Mouse (Mus musculus): ENCODE measurements around the gene Mamstr. TPM values are rescaled to one million over a fixed set of nuclear protein-coding genes. Genes with fewer than 3 reads are reported as not detected.

Mamstr gene
- polyA plus RNA-seq, 1 experiment: 0.74 TPM

DNA sequence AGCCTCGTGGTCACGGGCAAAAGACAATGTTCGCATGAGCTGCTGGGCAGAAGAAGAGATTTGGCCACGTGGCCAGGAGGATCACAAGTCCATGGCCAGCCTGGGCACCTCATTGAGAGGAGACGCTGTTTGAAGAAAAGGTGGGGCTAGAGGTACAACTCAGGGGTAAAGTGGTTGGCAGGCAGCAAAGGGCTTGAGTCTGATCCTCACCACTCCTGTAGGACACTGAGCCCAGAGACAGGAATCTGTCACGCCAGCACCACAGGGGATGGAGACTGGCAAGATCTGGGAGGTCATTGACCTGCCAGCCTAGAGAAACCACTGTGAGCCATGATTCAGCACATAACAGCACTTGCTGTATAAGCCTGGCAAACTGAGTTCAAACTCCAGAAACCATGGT is 42.2 kb upstream of the Mamstr start:
- Histone ChIP-seq H3K4me1 (ENCODE audit: control insufficient read depth, insufficient read depth, low read length) (peaks cover 7% of the 10 kb centered on the region), H3K4me3 (ENCODE audit: control insufficient read depth, low read depth, low read length) (no peak overlapping the region), H3K36me3 (ENCODE audit: control insufficient read depth, insufficient read depth, low read length) (no peaks in the 10 kb centered on the region), H3K27ac (ENCODE audit: control insufficient read depth, insufficient read depth, low read depth, low read length) (no peak overlapping the region), H3K27me3 (ENCODE audit: control insufficient read depth, insufficient read depth, low read length) (no peaks in the 10 kb centered on the region)
- TF ChIP-seq POLR2A (IDR thresholded peaks at IDR 0.05; ENCODE audit: control insufficient read depth, low read depth, low read length) (no peak), CTCF (IDR thresholded peaks at IDR 0.05; ENCODE audit: control insufficient read depth, insufficient read depth, insufficient replicate concordance, low read depth, low read length) (no peak)

- no peak for TF ChIP-seq POLR2A (IDR thresholded peaks at IDR 0.05; ENCODE audit: control insufficient read depth, low read depth, low read length)
- no peak for TF ChIP-seq CTCF (IDR thresholded peaks at IDR 0.05; ENCODE audit: control insufficient read depth, insufficient read depth, insufficient replicate concordance, low read depth, low read length)
- H3K27me3 ChIP-seq (ENCODE audit: control insufficient read depth, insufficient read depth, low read length): no peaks in the 10 kb centered on the region
- H3K4me1 ChIP-seq (ENCODE audit: control insufficient read depth, insufficient read depth, low read length): peaks cover 7% of the 10 kb centered on the region
- H3K4me3 ChIP-seq (ENCODE audit: control insufficient read depth, low read depth, low read length): no peak overlapping the region
- H3K27ac ChIP-seq (ENCODE audit: control insufficient read depth, insufficient read depth, low read depth, low read length): 0 out of 2 replicates have a peak overlapping the region, but pooled peaks have one; percentile 37
- no peaks in the 10 kb centered on the region for H3K36me3 ChIP-seq (ENCODE audit: control insufficient read depth, insufficient read depth, low read length)
Measured at GRCm38 (mm10) chr7:45598960-45599879, 40.6 kb upstream of the Mamstr start.

- Histone ChIP-seq H3K27ac (ENCODE audit: control insufficient read depth, insufficient read depth, low read depth, low read length) (no peak overlapping the region), H3K36me3 (ENCODE audit: control insufficient read depth, insufficient read depth, low read length) (no peaks in the 10 kb centered on the region), H3K4me1 (ENCODE audit: control insufficient read depth, insufficient read depth, low read length) (no peaks in the 10 kb centered on the region), H3K4me3 (ENCODE audit: control insufficient read depth, low read depth, low read length) (no peak overlapping the region), H3K27me3 (ENCODE audit: control insufficient read depth, insufficient read depth, low read length) (no peaks in the 10 kb centered on the region)
- no peak for TF ChIP-seq CTCF (IDR thresholded peaks at IDR 0.05; ENCODE audit: control insufficient read depth, insufficient read depth, insufficient replicate concordance, low read depth, low read length)
Measured at GRCm38 (mm10) chr7:45605704-45606289, 34.0 kb upstream of the Mamstr start.

DNA sequence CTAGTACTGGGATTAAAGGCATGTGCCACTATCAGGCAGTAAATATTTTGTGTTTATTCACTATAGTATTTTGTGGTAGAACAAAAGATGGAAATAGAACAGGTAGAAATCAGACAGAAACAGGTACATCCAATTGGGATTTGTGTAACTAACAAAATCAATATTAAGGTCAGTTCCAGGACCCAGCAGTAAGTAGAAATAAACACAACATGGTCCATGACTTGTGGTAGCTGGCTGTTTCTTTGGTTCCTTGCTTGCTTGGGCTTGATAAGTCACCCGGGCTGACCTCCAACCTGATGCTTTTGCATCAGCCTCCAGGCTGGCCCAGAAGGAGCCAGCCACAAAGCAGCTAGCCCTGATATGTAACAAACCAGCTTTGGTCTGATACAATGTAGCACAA is 30.3 kb upstream of the Mamstr start:
- Histone ChIP-seq H3K4me1 (ENCODE audit: control insufficient read depth, insufficient read depth, low read length) (no peaks in the 10 kb centered on the region), H3K27ac (ENCODE audit: control insufficient read depth, insufficient read depth, low read depth, low read length) (no peak overlapping the region)
- no peak for TF ChIP-seq CTCF (IDR thresholded peaks at IDR 0.05; ENCODE audit: control insufficient read depth, insufficient read depth, insufficient replicate concordance, low read depth, low read length)

DNA sequence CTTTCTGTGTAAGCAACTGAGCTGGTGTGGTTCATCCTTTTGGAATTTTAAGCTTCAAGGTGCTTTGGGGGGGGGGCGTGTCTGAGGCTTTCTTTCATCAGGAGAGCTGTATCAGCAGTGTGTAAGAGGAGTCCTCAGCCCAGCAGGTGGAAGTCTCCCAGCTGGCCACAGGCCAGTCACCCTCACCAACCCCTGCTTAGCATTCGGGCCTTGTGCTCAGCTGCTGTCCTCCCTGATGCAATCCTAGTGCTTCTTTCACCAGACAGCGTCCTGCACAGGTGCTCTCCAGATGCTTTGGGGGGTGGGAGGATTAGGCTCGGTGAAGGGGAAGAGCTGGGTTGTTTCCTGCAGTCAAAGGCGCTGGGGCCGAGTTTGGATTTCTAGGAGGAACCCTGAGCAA is 23.5 kb upstream of the Mamstr start:
- no peaks in the 10 kb centered on the region for H3K36me3 ChIP-seq (ENCODE audit: control insufficient read depth, insufficient read depth, low read length)
- H3K4me1 ChIP-seq (ENCODE audit: control insufficient read depth, insufficient read depth, low read length): peaks cover 6% of the 10 kb centered on the region
- no peaks in the 10 kb centered on the region for H3K27me3 ChIP-seq (ENCODE audit: control insufficient read depth, insufficient read depth, low read length)
- no peak overlapping the region for H3K27ac ChIP-seq (ENCODE audit: control insufficient read depth, insufficient read depth, low read depth, low read length)
- no peak for TF ChIP-seq POLR2A (IDR thresholded peaks at IDR 0.05; ENCODE audit: control insufficient read depth, low read depth, low read length)
- no peak for TF ChIP-seq CTCF (IDR thresholded peaks at IDR 0.05; ENCODE audit: control insufficient read depth, insufficient read depth, insufficient replicate concordance, low read depth, low read length)
- H3K4me3 ChIP-seq (ENCODE audit: control insufficient read depth, low read depth, low read length): no peak overlapping the region

More for the DNA sequence above, 30.3 kb upstream of the Mamstr start:
- H3K4me3 ChIP-seq (ENCODE audit: control insufficient read depth, low read depth, low read length): no peak overlapping the region
- no peaks in the 10 kb centered on the region for H3K27me3 ChIP-seq (ENCODE audit: control insufficient read depth, insufficient read depth, low read length)
- H3K36me3 ChIP-seq (ENCODE audit: control insufficient read depth, insufficient read depth, low read length): no peaks in the 10 kb centered on the region

GRCm38 (mm10) chr7:45617042-45617695 is 22.6 kb upstream of the Mamstr start, which contains the start of gene Fut1:
TSS of gene Fut1 (plus strand) at chr7:45617289.
- peak within 1 kb of the TSS; percentile 3 for H3K4me3 ChIP-seq (ENCODE audit: control insufficient read depth, low read depth, low read length)
- H3K27ac ChIP-seq (ENCODE audit: control insufficient read depth, insufficient read depth, low read depth, low read length): no peak within 1 kb of the TSS
- TF ChIP-seq CTCF (IDR thresholded peaks at IDR 0.05; ENCODE audit: control insufficient read depth, insufficient read depth, insufficient replicate concordance, low read depth, low read length) (no peak), POLR2A (IDR thresholded peaks at IDR 0.05; ENCODE audit: control insufficient read depth, low read depth, low read length) (no peak)
- H3K36me3 ChIP-seq (ENCODE audit: control insufficient read depth, insufficient read depth, low read length): no peaks in the 10 kb centered on the region
- H3K27me3 ChIP-seq (ENCODE audit: control insufficient read depth, insufficient read depth, low read length): no peaks in the 10 kb centered on the region
- H3K4me1 ChIP-seq (ENCODE audit: control insufficient read depth, insufficient read depth, low read length): peaks cover 6% of the 10 kb centered on the region

DNA sequence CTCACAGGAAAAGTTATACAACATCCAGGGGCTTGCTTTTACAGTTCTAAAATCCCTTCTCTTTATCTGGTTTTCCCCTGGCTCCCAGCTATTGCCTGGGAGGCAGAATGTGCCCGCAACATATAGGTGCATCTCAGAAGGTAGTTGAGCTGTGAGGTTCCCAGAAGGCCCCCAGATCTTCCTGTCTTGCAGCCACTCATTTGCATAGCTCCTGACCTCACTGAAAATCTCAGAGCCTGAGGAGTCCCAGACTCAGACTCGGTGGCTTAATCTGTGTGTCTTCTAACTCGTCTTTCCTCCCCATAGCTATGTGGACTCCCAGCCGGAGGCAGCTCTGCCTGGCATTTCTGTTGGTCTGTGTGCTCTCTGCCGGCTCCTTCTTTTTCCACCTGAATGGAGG is 21.5 kb upstream of the Mamstr start:
- TF ChIP-seq CTCF (IDR thresholded peaks at IDR 0.05; ENCODE audit: control insufficient read depth, insufficient read depth, insufficient replicate concordance, low read depth, low read length) (no peak), POLR2A (IDR thresholded peaks at IDR 0.05; ENCODE audit: control insufficient read depth, low read depth, low read length) (no peak)
- no peaks in the 10 kb centered on the region for H3K27me3 ChIP-seq (ENCODE audit: control insufficient read depth, insufficient read depth, low read length)
- peaks cover 6% of the 10 kb centered on the region for H3K4me1 ChIP-seq (ENCODE audit: control insufficient read depth, insufficient read depth, low read length)
- H3K27ac ChIP-seq (ENCODE audit: control insufficient read depth, insufficient read depth, low read depth, low read length): no peak overlapping the region
- no peaks in the 10 kb centered on the region for H3K36me3 ChIP-seq (ENCODE audit: control insufficient read depth, insufficient read depth, low read length)
- H3K4me3 ChIP-seq (ENCODE audit: control insufficient read depth, low read depth, low read length): peak overlapping the region; percentile 14; the same call in 1 of the 2 replicates

All from testis, adult 2 months (tissue).